13 mouse cellular contexts compared by ENCODE assay signal in genomic region chr14:23796878-23797277, GRCm38 (mm10).
A peak's percentile ranks its signal among the peaks of the same experiment; 100 is the strongest.
DNase-seq lines count a peak whose midpoint lies in the region.
"Had no signal": no experiment of that assay in that cellular context is flagged by ENCODE, and none has a peak within 500 bp of the region (broad histone marks: within the 10 kb centered on the region; RNA-seq: fewer than 3 reads in every experiment).

No protein-coding gene starts in this region.

- peak; percentile 78 to 81 for DNase-seq in frontal cortex, adult 2 months (ENCODE audit: extremely low spot score in 1 of 2, low spot score in 1 of 2)
- no peak for DNase-seq in frontal cortex, postnatal 14 days (ENCODE audit: low spot score in 2 of 2)
- peak; percentile 73 for DNase-seq in right cerebral cortex, adult 18-20 months
- no peak for DNase-seq in right cerebral cortex, postnatal 14 days
- DNase-seq in right cerebral cortex, postnatal 25 days, result peak; percentile 36
- no peak for DNase-seq in layer of hippocampus, adult 18-20 months (ENCODE audit: low spot score in 2 of 2)
- no peak for DNase-seq in spleen, postnatal 36 days (ENCODE audit: low spot score in 2 of 2)
- DNase-seq: adrenal gland, postnatal 10 days; cerebellum, adult 11-12 months; cerebellum, adult 9-10 months; cerebellum, postnatal 25 days; forebrain, postnatal 0 days; gastrocnemius, postnatal 25 days had no signal

Comparison
In these comparisons a context has a peak if more than half of its experiments do, and no peak if none do; other contexts are left out.
1. DNase-seq: peak in frontal cortex, adult 2 months (2 of 2), right cerebral cortex, adult 18-20 months (single experiment) and right cerebral cortex, postnatal 25 days (single experiment); none in frontal cortex, postnatal 14 days (0 of 2), right cerebral cortex, postnatal 14 days (single experiment), layer of hippocampus, adult 18-20 months (0 of 2) and spleen, postnatal 36 days (0 of 2).